Mouse (Mus musculus) midbrain, embryonic 11.5 days (tissue): Measurements from ENCODE around the gene Lsamp. TPM values are rescaled to one million over a fixed set of nuclear protein-coding genes. Genes with fewer than 3 reads are reported as not detected.

Experiments
- ATAC-seq: fragments of 200-750 bp; cut with Nextera tagmentation; 2 replicates; pipeline ENCODE4 v1.8.0; 2017; ENCODE audit warnings: moderate TSS enrichment, moderate library complexity; ENCODE audit not compliant: low FRiP score
- DNase-seq: peaks from one replicate; pipeline ENCODE4 v3.0.0; 2015; ENCODE audit warnings: low spot score; ENCODE audit errors: missing footprints
- H3K27ac ChIP-seq: fragments of 300-500 bp; sonication (generic); 2 replicates; pipeline ENCODE4 v1.5.1; 2014; ENCODE audit warnings: low read depth, low read length
- H3K27me3 ChIP-seq: fragments of 300-500 bp; sonication (generic); 2 replicates; pipeline ENCODE4 v1.6.1; 2014; ENCODE audit warnings: mild to moderate bottlenecking, low read length, moderate library complexity, mixed read lengths; ENCODE audit not compliant: control insufficient read depth, insufficient read depth
- H3K36me3 ChIP-seq: fragments of 300-500 bp; sonication (generic); 2 replicates; pipeline ENCODE4 v1.6.1; 2014; ENCODE audit warnings: mild to moderate bottlenecking, low read length, moderate library complexity, mixed read lengths; ENCODE audit not compliant: control insufficient read depth, insufficient read depth
- H3K4me1 ChIP-seq: fragments of 300-500 bp; sonication (generic); 2 replicates; pipeline ENCODE4 v1.6.1; 2014; ENCODE audit warnings: low read length; ENCODE audit not compliant: control insufficient read depth, insufficient read depth
- H3K4me2 ChIP-seq: fragments of 300-500 bp; sonication (generic); 2 replicates; pipeline ENCODE4 v1.6.1; 2014; ENCODE audit warnings: mild to moderate bottlenecking, moderate library complexity
- H3K4me3 ChIP-seq: fragments of 300-500 bp; sonication (generic); 2 replicates; pipeline ENCODE4 v1.5.1; 2014; ENCODE audit warnings: low read depth, low read length
- H3K9ac ChIP-seq: fragments of 300-500 bp; sonication (generic); 2 replicates; pipeline ENCODE4 v1.6.1; 2014; ENCODE audit warnings: low read length
- H3K9me3 ChIP-seq: fragments of 300-500 bp; sonication (generic); 2 replicates; pipeline ENCODE4 v1.6.1; 2016; ENCODE audit warnings: low read length; ENCODE audit not compliant: control insufficient read depth
- WGBS: fragments of 180-500 bp; shearing (Covaris S2); extraction: QIAGEN DNeasy Blood & Tissue Kit; methylation state at CpG from one replicate; pipeline ENCODE4 v1.1.7; 2014; 5-methylcytosine and 5-hydroxymethylcytosine counted together
- polyA plus RNA-seq: library from polyadenylated mRNA; unstranded; fragments of >200 nt; fragmentation: Nextera tagmentation; extraction: Ambion mirVana; gene quantifications from 2 replicates; pipeline ENCODE4 v1.2.1, GENCODE M21; 2014

The Lsamp gene
- polyA plus RNA-seq, 1 experiment from 2014 or later, result 13.0 TPM

- no peak overlapping the region for H3K9ac ChIP-seq
- no peaks in the 10 kb centered on the region for H3K9me3 ChIP-seq
- no peaks in the 10 kb centered on the region for H3K27me3 ChIP-seq
- ATAC-seq, result no peak
- 39% methylated on average over 2 of the region's 2 CpGs for WGBS
- H3K4me3 ChIP-seq, result no peak overlapping the region
- no peak overlapping the region for H3K27ac ChIP-seq
- no peak for DNase-seq
- no peaks in the 10 kb centered on the region for H3K4me1 ChIP-seq
- H3K36me3 ChIP-seq, result no peaks in the 10 kb centered on the region
- no peak overlapping the region for H3K4me2 ChIP-seq
These were observed 1558.5 kb downstream of the Lsamp start for GRCm38 (mm10) chr16:41542641-41543040.

GRCm38 (mm10) chr16:41551164-41551563 is 1567.0 kb downstream of the Lsamp start:
- no peak for ATAC-seq
- Histone ChIP-seq H3K4me2 (no peak overlapping the region), H3K36me3 (no peaks in the 10 kb centered on the region), H3K9me3 (no peaks in the 10 kb centered on the region), H3K27ac (no peak overlapping the region; the same call in 1 of the 2 replicates), H3K4me1 (peaks cover 8% of the 10 kb centered on the region), H3K9ac (no peak overlapping the region), H3K4me3 (no peak overlapping the region), H3K27me3 (no peaks in the 10 kb centered on the region)
- WGBS, result 74% methylated on average over 3 of the region's 3 CpGs
- DNase-seq, result no peak

- no peaks in the 10 kb centered on the region for H3K9me3 ChIP-seq
- DNase-seq (peak; percentile 92), ATAC-seq (peak; percentile 90)
- H3K27ac ChIP-seq, result peak overlapping the region; percentile 75
- H3K9ac ChIP-seq, result no peak overlapping the region
- no peaks in the 10 kb centered on the region for H3K27me3 ChIP-seq
- 3% methylated on average over 3 of the region's 3 CpGs for WGBS
- no peak overlapping the region for H3K4me3 ChIP-seq
- no peaks in the 10 kb centered on the region for H3K36me3 ChIP-seq
- H3K4me2 ChIP-seq, result no peak overlapping the region; the same call in 1 of the 2 replicates
- H3K4me1 ChIP-seq, result peaks cover 8% of the 10 kb centered on the region
These were observed 1567.7 kb downstream of the Lsamp start for GRCm38 (mm10) chr16:41551851-41552262.

- ATAC-seq (no peak), DNase-seq (no peak)
- Histone ChIP-seq H3K9ac (no peak overlapping the region), H3K4me3 (no peak overlapping the region), H3K9me3 (no peaks in the 10 kb centered on the region), H3K36me3 (no peaks in the 10 kb centered on the region), H3K27me3 (no peaks in the 10 kb centered on the region), H3K4me2 (no peak overlapping the region), H3K27ac (no peak overlapping the region), H3K4me1 (peaks cover 1% of the 10 kb centered on the region; the same call in 1 of the 2 replicates)
These were observed 1572.9 kb downstream of the Lsamp start for GRCm38 (mm10) chr16:41557104-41557503.

- Histone ChIP-seq H3K4me3 (no peak overlapping the region), H3K9ac (no peak overlapping the region), H3K36me3 (no peaks in the 10 kb centered on the region), H3K27ac (no peak overlapping the region), H3K27me3 (no peaks in the 10 kb centered on the region), H3K9me3 (no peaks in the 10 kb centered on the region), H3K4me2 (no peak overlapping the region), H3K4me1 (no peaks in the 10 kb centered on the region)
- DNase-seq (no peak), ATAC-seq (no peak)
- WGBS, result 80% methylated on average over 2 of the region's 2 CpGs
These were observed 1581.1 kb downstream of the Lsamp start for GRCm38 (mm10) chr16:41565233-41565632.

- no peaks in the 10 kb centered on the region for H3K36me3 ChIP-seq
- H3K4me2 ChIP-seq, result no peak overlapping the region
- no peak overlapping the region for H3K9ac ChIP-seq
- no peaks in the 10 kb centered on the region for H3K9me3 ChIP-seq
- DNase-seq (peak; percentile 44), ATAC-seq (0 out of 2 replicates have a peak, but pooled peaks have one; percentile 55)
- H3K4me1 ChIP-seq, result no peaks in the 10 kb centered on the region
- no peak overlapping the region for H3K27ac ChIP-seq
- no peaks in the 10 kb centered on the region for H3K27me3 ChIP-seq
- H3K4me3 ChIP-seq, result no peak overlapping the region
- 70% methylated on average over 5 of the region's 5 CpGs for WGBS
These were observed 1604.6 kb downstream of the Lsamp start for GRCm38 (mm10) chr16:41588675-41589301.

GRCm38 (mm10) chr16:41612229-41612628 is 1628.1 kb downstream of the Lsamp start:
- DNase-seq (peak; percentile 74), ATAC-seq (no peak)
- Histone ChIP-seq H3K36me3 (no peaks in the 10 kb centered on the region), H3K27me3 (no peaks in the 10 kb centered on the region), H3K9ac (no peak overlapping the region), H3K9me3 (no peaks in the 10 kb centered on the region), H3K4me2 (no peak overlapping the region), H3K4me1 (no peaks in the 10 kb centered on the region), H3K4me3 (no peak overlapping the region), H3K27ac (no peak overlapping the region)
- WGBS, result 71% methylated on average over 1 of the region's 1 CpGs

- Histone ChIP-seq H3K27me3 (no peaks in the 10 kb centered on the region), H3K4me2 (no peak overlapping the region), H3K9me3 (no peaks in the 10 kb centered on the region), H3K36me3 (no peaks in the 10 kb centered on the region), H3K27ac (no peak overlapping the region), H3K4me1 (no peaks in the 10 kb centered on the region), H3K9ac (no peak overlapping the region), H3K4me3 (no peak overlapping the region)
- DNase-seq, result peak; percentile 54
- 100% methylated on average over 1 of the region's 1 CpGs for WGBS
- ATAC-seq, result no peak
These were observed 1639.7 kb downstream of the Lsamp start for GRCm38 (mm10) chr16:41623871-41624270.

GRCm38 (mm10) chr16:41633898-41634297 is 1649.7 kb downstream of the Lsamp start:
- H3K27me3 ChIP-seq, result no peaks in the 10 kb centered on the region
- peak; percentile 64; the same call in 1 of the 2 replicates for ATAC-seq
- WGBS, result 31% methylated on average over 2 of the region's 2 CpGs
- no peaks in the 10 kb centered on the region for H3K9me3 ChIP-seq
- H3K36me3 ChIP-seq, result no peaks in the 10 kb centered on the region
- DNase-seq, result no peak
- H3K4me3 ChIP-seq, result no peak overlapping the region
- no peak overlapping the region for H3K4me2 ChIP-seq
- H3K9ac ChIP-seq, result no peak overlapping the region
- H3K27ac ChIP-seq, result no peak overlapping the region
- H3K4me1 ChIP-seq, result peaks cover 10% of the 10 kb centered on the region
